Mouse (Mus musculus): ENCODE results near the gene Ndufb6. TPM values are rescaled to one million over a fixed set of nuclear protein-coding genes. Genes with fewer than 3 reads are reported as not detected.

Ndufb6 gene
- polyA plus RNA-seq, 1 experiment from 2014 or later = 214 TPM

- H3K9ac ChIP-seq = no peak overlapping the region
- H3K27ac ChIP-seq = no peak overlapping the region
- H3K4me1 ChIP-seq = no peaks in the 10 kb centered on the region
- no peak overlapping the region for H3K4me3 ChIP-seq
- no peak overlapping the region for H3K4me2 ChIP-seq
- no peaks in the 10 kb centered on the region for H3K27me3 ChIP-seq (replicated peaks)
- ATAC-seq = no peak
- no peaks in the 10 kb centered on the region for H3K36me3 ChIP-seq
- WGBS (ENCODE audit: insufficient replicate concordance) = 71% methylated on average over 5 of the region's 5 CpGs
- H3K9me3 ChIP-seq (replicated peaks) = no peaks in the 10 kb centered on the region
Measured at GRCm38 (mm10) chr4:40250984-40251383, 28.2 kb downstream of the Ndufb6 start.

DNA sequence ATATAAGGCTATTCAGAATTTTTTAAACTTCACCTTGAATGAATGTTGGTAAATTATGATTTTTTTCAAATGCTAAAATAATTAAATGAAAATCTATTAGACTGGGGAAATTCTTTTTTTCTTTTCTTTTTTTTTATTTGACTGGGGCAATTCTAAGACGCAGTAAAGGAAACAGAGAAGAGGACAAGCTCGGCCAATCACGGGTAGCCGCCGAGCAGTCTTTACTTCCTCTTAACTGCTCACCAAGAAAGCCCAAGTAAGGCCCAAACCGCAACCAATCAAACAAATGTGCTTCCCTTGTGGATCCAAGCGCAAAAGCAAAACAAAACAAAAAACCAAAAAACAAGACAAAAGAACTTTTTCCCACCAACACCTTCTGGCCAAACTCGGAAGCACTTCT is 35.2 kb downstream of the Ndufb6 start:
- no peak for ATAC-seq
- no peak overlapping the region for H3K27ac ChIP-seq
- no peaks in the 10 kb centered on the region for H3K36me3 ChIP-seq
- H3K9me3 ChIP-seq (replicated peaks) = no peaks in the 10 kb centered on the region
- no peak overlapping the region for H3K9ac ChIP-seq
- no peak overlapping the region for H3K4me3 ChIP-seq
- H3K27me3 ChIP-seq (replicated peaks) = no peaks in the 10 kb centered on the region
- WGBS (ENCODE audit: insufficient replicate concordance) = 26% methylated on average over 8 of the region's 8 CpGs
- peaks cover 11% of the 10 kb centered on the region for H3K4me1 ChIP-seq
- no peak overlapping the region for H3K4me2 ChIP-seq

DNA sequence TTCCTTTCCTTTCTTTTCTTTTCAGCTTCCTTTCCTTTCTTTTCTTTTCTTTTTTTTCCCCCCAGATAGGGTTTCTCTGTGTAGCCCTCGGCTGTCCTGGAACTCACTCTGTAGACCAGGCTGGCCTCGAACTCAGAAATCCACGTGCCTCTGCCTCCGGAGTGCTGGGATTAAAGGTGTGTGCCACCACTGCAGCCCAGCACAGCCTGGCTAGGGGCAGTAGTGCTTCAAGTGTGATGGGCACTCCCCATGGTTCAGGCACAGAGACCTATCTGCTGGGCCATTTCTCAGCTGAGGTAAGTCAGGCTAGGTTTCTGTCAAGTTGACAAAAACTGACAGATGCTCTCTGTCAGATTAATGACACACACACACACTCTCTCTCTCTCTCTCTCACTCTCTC is 36.2 kb downstream of the Ndufb6 start:
- no peaks in the 10 kb centered on the region for H3K9me3 ChIP-seq (replicated peaks)
- H3K4me1 ChIP-seq = peaks cover 17% of the 10 kb centered on the region
- no peaks in the 10 kb centered on the region for H3K36me3 ChIP-seq
- 76% methylated on average over 4 of the region's 4 CpGs for WGBS (ENCODE audit: insufficient replicate concordance)
- H3K27ac ChIP-seq = no peak overlapping the region
- no peaks in the 10 kb centered on the region for H3K27me3 ChIP-seq (replicated peaks)
- no peak for ATAC-seq
- H3K4me2 ChIP-seq = no peak overlapping the region
- no peak overlapping the region for H3K4me3 ChIP-seq
- no peak overlapping the region for H3K9ac ChIP-seq

DNA sequence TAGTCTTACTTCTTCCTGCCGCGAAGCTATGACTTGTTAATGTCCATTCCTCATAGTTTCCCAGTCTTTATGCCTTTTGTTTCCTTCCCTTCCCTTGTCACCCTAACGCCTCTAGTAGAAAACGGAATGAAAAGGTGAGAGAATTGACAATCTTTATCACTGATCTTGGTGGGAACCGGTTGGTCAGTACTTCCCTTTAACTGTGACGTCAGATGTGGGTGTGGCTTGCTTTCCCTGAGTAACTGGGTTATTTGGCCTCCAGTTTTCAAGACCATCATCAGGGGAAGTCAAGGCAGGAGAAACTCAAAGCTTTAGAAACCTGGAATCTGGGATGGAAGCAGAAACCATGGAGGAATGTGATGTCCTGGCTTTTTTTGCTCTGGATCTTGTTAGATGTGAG is 37.3 kb downstream of the Ndufb6 start:
- H3K27me3 ChIP-seq (replicated peaks) = no peaks in the 10 kb centered on the region
- no peaks in the 10 kb centered on the region for H3K36me3 ChIP-seq
- H3K9ac ChIP-seq = no peak overlapping the region
- H3K4me1 ChIP-seq = peaks cover 17% of the 10 kb centered on the region
- H3K27ac ChIP-seq = no peak overlapping the region
- ATAC-seq = no peak
- no peak overlapping the region for H3K4me3 ChIP-seq
- no peaks in the 10 kb centered on the region for H3K9me3 ChIP-seq (replicated peaks)
- 38% methylated on average over 6 of the region's 6 CpGs for WGBS (ENCODE audit: insufficient replicate concordance)
- H3K4me2 ChIP-seq = no peak overlapping the region

DNA sequence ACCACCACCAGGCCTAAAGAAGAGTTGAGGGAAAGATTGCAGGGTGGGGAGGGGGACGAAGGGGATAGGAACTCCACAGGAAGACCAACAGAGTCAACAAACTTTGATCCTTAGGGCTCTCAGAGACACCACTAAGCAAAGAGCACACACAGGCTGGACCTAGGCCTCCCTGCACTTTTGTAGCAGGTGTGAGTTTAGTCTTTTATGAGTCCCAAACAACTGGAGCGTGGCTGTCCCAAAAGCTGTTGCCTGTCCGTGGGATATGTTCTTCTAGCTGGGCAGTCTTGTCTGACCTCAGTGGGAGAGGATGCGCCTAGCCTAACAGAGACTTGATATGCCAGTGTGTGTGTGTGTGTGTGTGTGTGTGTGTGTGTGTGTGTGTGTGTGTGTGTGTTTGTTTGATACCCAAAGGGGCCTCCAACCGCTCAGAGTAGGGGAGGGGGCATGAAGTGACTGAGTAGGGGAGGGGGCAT is 38.9 kb downstream of the Ndufb6 start:
- no peaks in the 10 kb centered on the region for H3K27me3 ChIP-seq (replicated peaks)
- peak overlapping the region; percentile 82 for H3K4me2 ChIP-seq
- H3K27ac ChIP-seq = no peak overlapping the region
- no peaks in the 10 kb centered on the region for H3K36me3 ChIP-seq
- peaks cover 17% of the 10 kb centered on the region for H3K4me1 ChIP-seq
- peak overlapping the region; percentile 61 for H3K9ac ChIP-seq
- H3K4me3 ChIP-seq = peak overlapping the region; percentile 66
- no peaks in the 10 kb centered on the region for H3K9me3 ChIP-seq (replicated peaks)
- peak; percentile 44; the same call in 1 of the 2 replicates for ATAC-seq
- 40% methylated on average over 5 of the region's 5 CpGs for WGBS (ENCODE audit: insufficient replicate concordance)

DNA sequence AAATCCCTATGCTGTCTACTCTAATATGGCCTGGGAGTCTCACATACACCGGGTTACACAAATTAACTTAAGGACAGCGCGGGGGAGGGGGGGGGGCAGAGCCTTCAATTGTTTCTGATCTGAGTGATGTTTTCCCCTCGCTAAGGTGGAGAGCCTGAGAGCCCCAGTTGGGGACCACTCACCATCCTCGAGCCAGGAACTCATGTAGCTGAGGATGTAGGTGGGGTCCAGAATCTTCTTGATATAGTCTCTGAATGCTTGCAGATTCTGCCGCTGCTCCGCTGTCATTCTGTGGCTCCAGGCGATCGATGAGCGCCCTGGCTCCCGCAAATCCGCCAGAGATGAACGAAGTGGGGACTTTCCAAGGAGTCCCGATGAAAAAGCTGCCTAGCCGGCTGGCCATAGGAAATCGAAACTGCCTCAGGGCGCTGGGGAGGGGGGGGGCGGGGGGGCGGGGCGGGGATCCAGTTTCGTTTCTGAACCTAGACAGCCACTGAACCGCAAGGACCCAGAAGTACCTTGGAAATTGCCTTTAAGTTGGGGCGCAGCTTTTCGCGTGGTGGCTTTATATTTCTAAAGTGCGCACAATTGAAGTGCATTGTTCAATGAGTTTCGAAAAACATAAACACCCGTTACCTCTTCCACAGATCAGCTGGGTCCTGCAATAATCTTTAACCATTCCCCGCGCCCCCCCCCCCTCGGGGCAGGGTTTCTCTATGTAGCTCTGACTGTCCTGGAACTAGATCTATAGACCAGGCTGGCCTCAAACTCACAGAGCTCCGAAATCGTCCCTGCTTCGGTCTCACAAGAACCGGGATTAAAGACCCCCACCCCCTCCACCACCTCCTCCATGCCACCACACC is 39.6 kb downstream of the Ndufb6 start, which contains the start of gene Ddx58:
Ddx58 (minus strand) TSS at position 420 of the 863 bp plus-strand sequence.
- peak; percentile 32 for ATAC-seq
- H3K36me3 ChIP-seq = no peaks in the 10 kb centered on the region
- 4% methylated on average over 35 of the region's 35 CpGs for WGBS (ENCODE audit: insufficient replicate concordance)
- no peaks in the 10 kb centered on the region for H3K9me3 ChIP-seq (replicated peaks)
- H3K4me3 ChIP-seq = peak within 1 kb of the TSS; percentile 66
- H3K4me2 ChIP-seq = peak within 1 kb of the TSS; percentile 82
- H3K4me1 ChIP-seq = peaks cover 17% of the 10 kb centered on the region
- H3K27me3 ChIP-seq (replicated peaks) = no peaks in the 10 kb centered on the region
- H3K9ac ChIP-seq = peak within 1 kb of the TSS; percentile 61
- H3K27ac ChIP-seq = no peak within 1 kb of the TSS

- H3K36me3 ChIP-seq = no peaks in the 10 kb centered on the region
- WGBS (ENCODE audit: insufficient replicate concordance) = 3% methylated on average over 17 of the region's 17 CpGs
- peaks cover 17% of the 10 kb centered on the region for H3K4me1 ChIP-seq
- no peaks in the 10 kb centered on the region for H3K27me3 ChIP-seq (replicated peaks)
- no peaks in the 10 kb centered on the region for H3K9me3 ChIP-seq (replicated peaks)
- ATAC-seq = peak; percentile 47; the same call in 1 of the 2 replicates
- peak overlapping the region; percentile 66 for H3K4me3 ChIP-seq
- peak overlapping the region; percentile 61; the same call in 1 of the 2 replicates for H3K9ac ChIP-seq
- H3K27ac ChIP-seq = no peak overlapping the region
- H3K4me2 ChIP-seq = peak overlapping the region; percentile 82
Measured at GRCm38 (mm10) chr4:40238483-40239408, 40.5 kb downstream of the Ndufb6 start.

GRCm38 (mm10) chr4:40236829-40237228 is 42.4 kb downstream of the Ndufb6 start:
- H3K4me2 ChIP-seq = no peak overlapping the region
- no peak for ATAC-seq
- H3K9me3 ChIP-seq (replicated peaks) = no peaks in the 10 kb centered on the region
- H3K36me3 ChIP-seq = no peaks in the 10 kb centered on the region
- H3K27me3 ChIP-seq (replicated peaks) = no peaks in the 10 kb centered on the region
- no peak overlapping the region for H3K4me3 ChIP-seq
- H3K9ac ChIP-seq = no peak overlapping the region
- H3K27ac ChIP-seq = no peak overlapping the region
- WGBS (ENCODE audit: insufficient replicate concordance) = 78% methylated on average over 4 of the region's 4 CpGs
- H3K4me1 ChIP-seq = peaks cover 17% of the 10 kb centered on the region

- Histone ChIP-seq H3K36me3 (no peaks in the 10 kb centered on the region), H3K4me2 (no peak overlapping the region), H3K9me3 (replicated peaks) (no peaks in the 10 kb centered on the region), H3K9ac (no peak overlapping the region), H3K27me3 (replicated peaks) (no peaks in the 10 kb centered on the region), H3K4me1 (peaks cover 9% of the 10 kb centered on the region), H3K27ac (no peak overlapping the region), H3K4me3 (no peak overlapping the region)
- WGBS (ENCODE audit: insufficient replicate concordance) = 81% methylated on average over 6 of the region's 6 CpGs
- ATAC-seq = no peak
Measured at GRCm38 (mm10) chr4:40234256-40234655, 45.0 kb downstream of the Ndufb6 start.

GRCm38 (mm10) chr4:40233062-40233664 is 46.1 kb downstream of the Ndufb6 start:
- no peaks in the 10 kb centered on the region for H3K4me1 ChIP-seq
- 68% methylated on average over 7 of the region's 7 CpGs for whole genome bisulfite sequencing (ENCODE audit: insufficient replicate concordance)
- H3K4me2 ChIP-seq = no peak overlapping the region

GRCm38 (mm10) chr4:40229723-40230122 is 49.5 kb downstream of the Ndufb6 start:
- no peaks in the 10 kb centered on the region for H3K9me3 ChIP-seq (replicated peaks)
- H3K4me2 ChIP-seq = no peak overlapping the region
- no peak overlapping the region for H3K9ac ChIP-seq
- H3K4me1 ChIP-seq = no peaks in the 10 kb centered on the region
- no peaks in the 10 kb centered on the region for H3K27me3 ChIP-seq (replicated peaks)
- WGBS (ENCODE audit: insufficient replicate concordance) = 74% methylated on average over 6 of the region's 6 CpGs
- H3K36me3 ChIP-seq = no peaks in the 10 kb centered on the region
- ATAC-seq = no peak
- no peak overlapping the region for H3K27ac ChIP-seq
- H3K4me3 ChIP-seq = no peak overlapping the region

More at GRCm38 (mm10) chr4:40233062-40233664, 46.1 kb downstream of the Ndufb6 start:
- no peak overlapping the region for H3K27ac ChIP-seq
- H3K36me3 ChIP-seq = no peaks in the 10 kb centered on the region
- H3K4me3 ChIP-seq = no peak overlapping the region
- no peaks in the 10 kb centered on the region for H3K9me3 ChIP-seq (replicated peaks)
- H3K27me3 ChIP-seq (replicated peaks) = no peaks in the 10 kb centered on the region
- H3K9ac ChIP-seq = no peak overlapping the region
- no peak for ATAC-seq
